Mouse (Mus musculus): ENCODE results near the gene Plk2.

GRCm38 (mm10) chr13:110394291-110395178 is at the start of gene Plk2:
- TF ChIP-seq CTCF (IDR thresholded peaks at IDR 0.05; ENCODE audit: extremely low read depth, insufficient read depth, insufficient read length, insufficient replicate concordance): peak; percentile 26; the same call in 1 of the 2 replicates
- TF ChIP-seq POLR2A (IDR thresholded peaks at IDR 0.05; ENCODE audit: low read depth, low read length): peak; percentile 96

Measured in spleen, adult 2 months (tissue).